Mouse (Mus musculus) gastrocnemius, postnatal 36 days (tissue): Measurements from ENCODE around the gene Gen1. TPM values are rescaled to one million over a fixed set of nuclear protein-coding genes. Genes with fewer than 3 reads are reported as not detected.

Source experiments
- DNase-seq, 2 experiments: peaks; one replicate each; pipeline ENCODE4 v3.0.0; 2022
- intact Hi-C: fragments of 180-260 bp; cut with DNase I; formaldehyde crosslinking; loops from one replicate; pipeline ENCODE4 v1.15.1; 2025
- long read RNA-seq, 2 experiments: library from polyadenylated mRNA; stranded (forward); transcript quantifications; one replicate each; pipeline ENCODE4 v2.0.0; 2021
- total RNA-seq, 2 experiments: library from RNA; stranded (reverse); gene quantifications; 2 replicates each; pipeline ENCODE4 v1.2.3; 2021

Gene Gen1
- 1 to 10 TPM; 2.3 to 2.7 TPM for total RNA-seq
- long read RNA-seq, experiment 1: 0 reads
- long read RNA-seq, experiment 2: 0 reads

DNA sequence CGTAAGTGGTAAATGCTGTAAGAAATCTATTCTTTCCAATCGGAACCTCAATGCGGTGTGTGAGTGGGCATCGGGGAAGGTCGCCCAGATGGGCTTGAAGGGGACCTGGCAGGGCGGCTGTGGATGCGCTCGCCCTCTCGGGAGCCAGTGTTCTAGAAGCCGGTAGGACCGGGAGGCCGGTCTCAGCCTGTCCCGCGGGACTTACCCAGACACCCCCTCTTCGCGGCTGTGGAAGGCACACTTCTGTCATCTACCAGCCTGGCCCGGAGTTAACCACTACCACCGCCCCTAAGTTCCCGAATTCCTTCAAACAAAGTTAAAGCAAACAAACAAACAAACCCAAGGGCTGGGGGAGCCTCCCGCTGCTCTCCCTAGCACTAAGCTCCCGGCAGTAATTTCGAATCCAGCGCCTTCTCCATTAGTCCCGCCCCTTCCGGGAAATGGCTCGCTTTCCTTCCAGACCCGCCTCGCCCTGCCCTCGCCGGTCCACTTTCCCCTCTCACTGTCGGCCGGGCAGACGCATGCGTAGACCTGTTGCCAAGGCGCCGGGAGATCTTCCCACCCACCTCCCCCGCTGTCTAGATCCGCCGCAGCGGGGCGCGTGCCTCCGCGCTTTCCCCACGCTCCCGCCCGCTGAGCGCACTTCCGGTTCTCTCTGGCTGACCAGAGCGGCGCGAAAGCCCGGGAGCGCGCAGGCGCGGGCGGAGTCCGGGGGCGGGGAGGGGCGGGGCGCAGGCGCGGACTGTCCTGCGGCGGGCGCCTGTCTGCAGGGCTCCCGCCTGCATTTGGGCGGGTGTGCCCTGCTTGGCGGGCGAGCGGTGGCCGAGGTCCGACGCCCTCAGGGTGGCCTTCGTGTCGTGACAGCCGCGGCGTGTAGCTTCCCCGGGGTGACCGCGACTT is at the start of gene Gen1, which contains the start of gene Smc6:
Gene Gen1 (minus strand): TSS at position 420 of the 900 bp plus-strand sequence.
Gene Smc6 (plus strand): TSS at position 505 of the 900 bp plus-strand sequence.
- DNase-seq: peak; percentile 93 to 95
- intact Hi-C loops: loop anchor here (5.0 kb wide), 1 partner anchor 68 kb away; no protein-coding TSS in a partner anchor

DNA sequence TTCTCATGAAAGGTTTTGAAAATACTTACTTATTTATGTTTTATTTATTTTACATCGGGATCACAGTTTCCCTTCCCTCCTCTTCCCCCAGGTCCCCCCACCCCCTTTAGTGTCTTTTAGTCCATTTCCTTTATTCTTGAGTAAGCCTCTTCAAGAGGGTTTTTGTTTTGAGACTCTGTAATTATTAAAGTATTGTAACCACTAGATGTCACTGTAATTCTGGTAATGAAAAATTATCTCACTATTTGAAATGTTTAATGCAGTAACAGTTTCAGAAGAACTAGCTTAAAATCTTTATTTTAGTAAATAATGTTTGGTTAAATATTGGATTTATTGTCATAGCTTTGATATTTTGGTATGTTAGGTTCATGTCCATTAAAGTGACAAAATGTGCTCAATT is 48.2 kb upstream of the Gen1 start:
- no peak for DNase-seq
- intact Hi-C loops: no loop called here

DNA sequence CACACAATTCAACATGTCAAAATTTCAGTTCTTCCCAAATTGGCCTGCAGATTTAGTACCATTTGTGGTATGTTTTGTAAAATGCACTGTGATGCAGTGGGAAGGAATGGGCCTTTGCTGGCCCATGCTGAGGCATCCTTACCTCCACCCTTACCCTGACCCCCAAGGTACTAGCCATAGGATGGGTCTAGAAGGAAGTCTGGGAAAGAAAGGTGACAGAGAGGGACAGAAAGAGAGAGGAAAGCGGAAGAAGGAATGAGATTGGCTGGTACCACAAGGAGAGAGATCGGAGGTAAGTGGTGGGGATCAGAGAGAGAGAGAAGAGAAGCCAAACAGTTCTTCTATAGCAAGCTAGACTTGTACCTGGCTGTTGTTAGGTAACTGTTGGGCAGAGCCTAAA is 45.5 kb upstream of the Gen1 start:
- no peak for DNase-seq
- intact Hi-C loops: no loop called here

DNA sequence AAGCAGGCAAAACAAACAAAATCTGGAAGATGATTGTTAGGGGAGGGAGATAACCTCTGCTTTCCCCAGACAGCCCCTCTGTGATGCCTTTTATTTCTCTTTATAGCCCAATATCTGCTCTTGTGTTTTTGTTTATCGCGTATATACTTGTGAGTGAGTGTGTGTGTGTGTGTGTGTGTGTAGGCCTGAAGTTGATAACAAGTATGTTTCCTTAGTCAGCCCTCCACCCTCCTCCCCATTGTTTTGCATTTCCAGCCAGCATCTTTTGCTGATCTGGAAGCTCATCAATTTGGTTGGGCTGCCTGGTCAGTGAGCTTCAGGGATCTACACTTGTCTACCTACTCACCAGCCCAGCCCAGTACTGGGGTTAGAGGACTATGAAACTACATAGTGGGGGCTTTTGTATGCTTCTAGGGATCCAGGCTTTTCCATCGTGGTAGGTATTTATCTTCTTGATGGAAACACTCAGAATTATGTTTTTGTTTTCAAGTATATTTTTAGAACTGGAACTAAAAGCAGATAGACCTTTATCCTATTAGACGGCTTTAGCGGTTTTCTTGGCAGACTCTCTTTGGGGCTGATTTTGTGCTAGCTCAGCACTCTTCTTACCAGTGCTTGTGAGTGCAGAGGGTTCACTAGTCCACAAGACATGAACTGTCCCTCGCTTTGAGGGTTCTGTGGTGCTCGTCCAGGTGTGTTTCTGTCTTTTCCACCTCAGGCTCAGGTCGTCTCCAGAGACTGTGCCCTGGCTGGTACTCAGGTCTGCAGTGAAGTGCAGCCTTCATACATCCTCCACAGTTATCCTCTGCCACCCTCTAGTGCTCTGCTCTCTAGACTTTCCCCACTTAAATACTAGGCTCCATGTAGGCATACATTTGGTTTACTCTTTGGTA is 41.4 kb upstream of the Gen1 start:
- intact Hi-C loops: no loop called here
- no peak for DNase-seq

DNA sequence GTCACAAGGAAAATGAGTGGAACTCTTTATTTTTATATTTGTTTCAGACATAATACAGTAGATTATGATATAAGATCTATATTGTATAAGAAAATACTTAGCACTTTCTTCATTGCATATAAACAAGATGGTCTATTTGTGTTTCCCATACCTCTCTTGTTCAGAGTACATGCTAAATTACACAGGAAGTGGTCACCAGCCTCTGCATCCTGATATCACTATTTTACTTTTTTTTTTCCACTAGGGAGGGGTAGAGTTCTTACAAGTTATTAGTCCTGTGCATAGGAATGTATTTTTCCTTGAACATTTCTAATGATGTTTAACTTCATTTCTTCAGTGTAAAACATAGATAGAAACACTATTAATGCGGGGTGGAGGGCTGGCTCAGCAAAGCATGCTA is 35.3 kb upstream of the Gen1 start:
- DNase-seq: no peak
- intact Hi-C loops: no loop called here

DNA sequence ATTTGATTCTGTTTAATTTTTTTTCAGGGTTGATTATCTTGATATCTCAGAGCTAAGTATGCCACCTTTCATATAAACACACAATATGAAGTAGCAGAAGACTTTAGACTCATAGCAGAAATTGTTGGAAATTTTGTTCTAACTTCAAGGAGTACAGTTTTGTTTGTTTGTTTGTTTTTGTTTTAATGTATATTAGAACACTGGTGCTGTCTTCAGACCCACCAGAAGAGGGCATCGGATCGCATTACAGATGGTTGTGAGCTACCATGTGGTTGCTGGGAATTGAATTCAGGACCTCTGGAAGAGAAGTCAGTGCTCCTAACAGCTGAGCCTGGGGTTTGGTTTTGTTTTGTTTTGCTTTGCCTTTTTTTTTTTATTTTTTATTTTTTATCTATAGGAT is 20.8 kb upstream of the Gen1 start:
- no peak for DNase-seq
- intact Hi-C loops: no loop called here

DNA sequence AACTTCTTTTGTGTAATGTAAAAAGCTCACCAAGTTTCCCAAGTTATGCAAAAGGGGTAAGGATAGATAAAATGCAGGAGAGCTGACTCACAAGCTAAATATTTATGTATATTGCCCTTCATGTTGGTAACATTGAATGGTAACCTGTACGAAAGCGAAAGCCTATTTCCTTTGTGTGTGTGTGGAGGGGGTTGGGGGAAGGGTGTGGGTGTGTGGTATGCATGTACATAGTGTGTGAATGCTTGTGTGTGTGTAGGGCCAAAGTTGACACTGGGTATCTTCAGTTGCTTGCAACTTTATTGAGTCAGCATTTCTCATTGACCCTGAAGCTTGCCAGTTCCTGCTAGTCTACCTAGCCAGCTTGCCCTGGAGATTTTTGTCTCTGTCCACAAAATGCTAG is 16.0 kb upstream of the Gen1 start:
- intact Hi-C loops: loop anchor here (5.0 kb wide), 1 partner anchor 84 kb away; no protein-coding TSS in a partner anchor
- no peak for DNase-seq

DNA sequence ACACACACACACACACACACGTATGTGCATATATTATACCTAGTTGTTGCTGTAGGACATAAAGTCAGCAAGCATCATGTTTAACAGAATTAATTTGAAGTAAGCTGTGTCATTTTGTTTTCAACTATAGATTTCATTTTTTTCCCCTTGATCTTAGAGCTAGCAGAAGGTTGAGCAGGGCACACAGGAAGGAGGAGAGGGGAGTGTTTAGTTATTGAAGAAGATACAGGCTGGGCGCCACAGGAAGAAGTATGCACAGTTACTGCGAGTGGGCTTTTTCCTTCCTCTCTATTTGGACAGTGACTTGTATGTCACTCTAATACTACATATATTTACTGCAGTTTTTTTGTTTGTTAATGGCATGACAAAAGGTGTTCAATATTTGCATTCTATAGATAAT is 14.3 kb upstream of the Gen1 start:
- intact Hi-C loops: loop anchor here (5.0 kb wide), 1 partner anchor 83 kb away; no protein-coding TSS in a partner anchor

DNA sequence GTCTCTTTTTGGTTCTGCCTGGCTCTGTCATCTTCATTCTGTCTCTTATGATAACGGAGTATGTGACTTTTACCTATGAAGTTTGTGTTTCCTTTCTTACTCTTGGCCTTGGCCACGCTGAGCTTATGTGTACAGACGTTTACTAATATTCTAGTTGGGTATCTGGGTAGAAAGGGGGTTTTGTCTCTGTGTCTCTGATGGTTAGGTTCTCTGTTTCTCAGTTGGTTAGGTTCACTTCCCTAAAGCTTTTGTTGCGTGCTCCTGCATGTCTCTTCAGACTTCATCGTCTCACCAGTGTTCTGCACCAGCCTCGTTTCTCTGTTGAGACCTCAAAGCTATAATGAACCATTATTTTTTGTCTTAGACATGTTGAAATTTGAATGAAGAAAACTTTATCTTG is 11.6 kb upstream of the Gen1 start:
- intact Hi-C loops: no loop called here
- DNase-seq: no peak

More for the DNA sequence above, 14.3 kb upstream of the Gen1 start:
- DNase-seq: no peak

DNA sequence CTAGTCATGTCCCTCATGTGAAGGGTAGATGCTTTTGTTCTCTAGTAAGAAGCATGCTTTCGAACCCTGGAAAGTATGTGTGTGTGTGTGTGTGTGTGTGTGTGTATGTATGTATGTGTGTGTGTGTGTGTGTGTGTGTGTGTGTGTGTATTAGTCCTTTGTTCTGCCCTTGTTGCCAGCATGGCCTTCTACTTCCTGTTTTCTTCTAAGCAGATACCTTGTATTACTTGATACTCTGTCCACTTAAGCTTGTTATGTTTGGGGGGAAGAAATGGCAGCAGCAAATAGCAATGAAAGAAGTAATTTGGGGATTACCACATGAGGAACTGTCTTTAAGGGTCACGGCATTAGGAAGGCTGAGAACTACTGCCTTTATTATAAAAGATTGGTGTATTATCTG is 11.0 kb upstream of the Gen1 start:
- intact Hi-C loops: no loop called here
- no peak for DNase-seq

DNA sequence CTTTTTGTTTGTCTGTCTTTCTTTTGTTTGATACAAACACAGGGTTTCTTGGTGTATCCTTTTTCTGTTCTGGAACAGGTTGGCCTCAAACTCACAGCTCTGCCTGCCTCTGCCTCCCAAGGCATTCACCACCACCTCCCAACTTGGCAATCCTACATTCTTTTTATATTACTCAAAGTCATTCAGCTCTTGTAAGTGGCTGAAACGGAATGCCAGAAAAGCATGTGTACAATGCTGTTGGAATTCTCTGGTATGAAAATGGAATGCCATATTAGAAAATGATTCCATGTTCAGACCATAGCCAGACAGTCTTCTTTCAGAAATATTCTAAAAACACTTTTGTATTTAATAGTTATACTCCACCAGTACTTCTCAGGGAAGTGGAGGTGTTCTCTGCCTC is 7.6 kb upstream of the Gen1 start:
- intact Hi-C loops: no loop called here
- no peak for DNase-seq

DNA sequence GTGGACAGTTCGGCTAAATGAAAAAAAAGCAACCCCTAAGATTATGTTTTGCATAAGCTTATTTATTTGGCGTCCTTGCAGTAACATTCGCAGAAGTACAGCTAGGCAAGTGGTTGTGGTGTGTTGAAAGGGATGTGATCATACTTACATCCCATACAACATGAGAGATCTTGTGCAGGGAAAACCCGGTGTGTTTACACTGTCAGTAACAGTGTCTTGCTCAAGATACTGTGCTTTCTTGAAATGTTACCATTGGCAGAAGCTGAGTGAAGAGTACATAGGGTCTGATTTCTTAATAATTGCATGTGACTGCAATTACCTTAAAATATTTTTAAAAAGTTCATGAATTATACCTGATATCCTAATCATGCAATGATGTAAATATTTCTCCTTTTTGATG is 7.0 kb upstream of the Gen1 start:
- intact Hi-C loops: no loop called here
- no peak for DNase-seq

DNA sequence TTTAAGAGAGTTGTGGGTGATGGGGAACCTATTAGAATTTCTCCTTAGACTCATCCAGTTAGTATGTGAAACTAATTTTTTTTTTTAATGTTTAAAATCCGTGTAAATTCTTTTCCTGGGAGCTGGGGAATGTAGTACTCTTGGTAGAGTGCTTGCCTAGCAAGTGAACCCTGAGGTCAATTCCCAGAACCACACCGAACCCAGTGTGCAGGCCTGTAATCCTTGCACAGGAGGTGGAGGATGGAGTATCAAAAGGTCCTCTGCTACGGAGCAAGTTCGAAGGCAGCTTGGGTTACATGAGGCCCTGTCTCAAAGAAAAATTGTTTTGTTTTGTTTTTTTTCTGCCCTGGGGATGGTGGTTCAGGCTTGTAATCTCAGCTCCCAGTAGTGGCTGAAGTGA is 1.4 kb upstream of the Gen1 start:
- DNase-seq: no peak
- intact Hi-C loops: loop anchor here (5.0 kb wide), 1 partner anchor 70 kb away; no protein-coding TSS in a partner anchor

DNA sequence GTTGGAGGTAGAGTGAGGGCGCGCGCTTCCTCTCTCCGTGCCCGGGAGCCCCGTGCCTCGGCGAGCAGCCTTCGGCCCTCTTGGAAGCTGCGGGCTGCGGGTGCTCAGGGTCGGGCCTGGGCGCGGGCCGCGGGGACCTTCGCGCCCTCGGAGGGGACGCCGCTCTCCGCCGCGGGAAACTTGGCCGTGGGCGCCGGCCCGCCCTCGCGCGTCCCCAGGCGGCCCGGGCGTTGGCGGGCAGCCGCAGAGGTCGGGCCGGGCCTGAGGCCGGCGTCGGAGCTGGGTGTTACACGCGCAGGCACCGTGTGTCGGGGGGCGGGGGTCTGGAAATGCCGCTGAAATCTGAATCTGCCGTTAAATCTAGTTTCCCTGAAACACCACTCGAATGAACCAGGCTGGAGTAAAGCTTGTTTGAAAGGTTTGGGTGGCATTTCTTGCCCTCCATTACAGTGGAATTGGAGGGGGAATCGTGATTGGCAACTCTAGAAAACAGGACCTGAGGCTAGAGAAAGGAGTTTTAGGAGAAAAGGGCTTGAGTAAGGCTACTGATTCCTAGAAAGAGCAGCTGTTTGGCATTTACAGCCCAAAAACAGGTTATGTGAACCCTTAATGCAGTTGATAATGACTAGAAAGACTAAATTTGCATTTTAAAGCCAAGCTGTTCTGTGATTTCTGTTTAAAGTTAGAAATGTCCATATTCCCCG is 833 bp upstream of the Gen1 start:
- intact Hi-C loops: loop anchor here (5.0 kb wide), 1 partner anchor 69 kb away; no protein-coding TSS in a partner anchor
- peak in 1 of 2 experiments; percentile 46 for DNase-seq

DNA sequence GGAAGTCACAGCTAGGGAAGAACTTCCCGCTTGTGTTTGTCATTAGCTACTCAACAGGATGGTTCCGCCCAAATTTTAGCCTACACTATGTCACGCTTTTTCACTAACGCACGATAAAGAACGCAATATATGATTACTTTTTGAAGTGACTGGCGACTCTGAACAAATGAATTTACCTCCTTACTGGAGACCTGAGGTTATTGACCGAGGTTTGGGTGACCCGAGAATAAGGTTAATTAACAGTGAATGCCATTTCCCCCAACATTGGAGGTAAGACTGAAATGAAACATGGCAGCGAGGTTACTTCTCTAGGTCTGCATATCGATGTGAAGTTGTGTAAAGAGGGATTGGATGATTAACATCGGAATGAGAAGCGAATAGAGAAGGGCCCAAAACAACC is 706 bp downstream of the Gen1 start:
- intact Hi-C loops: loop anchor here (5.0 kb wide), 1 partner anchor 68 kb away; no protein-coding TSS in a partner anchor
- DNase-seq: no peak

DNA sequence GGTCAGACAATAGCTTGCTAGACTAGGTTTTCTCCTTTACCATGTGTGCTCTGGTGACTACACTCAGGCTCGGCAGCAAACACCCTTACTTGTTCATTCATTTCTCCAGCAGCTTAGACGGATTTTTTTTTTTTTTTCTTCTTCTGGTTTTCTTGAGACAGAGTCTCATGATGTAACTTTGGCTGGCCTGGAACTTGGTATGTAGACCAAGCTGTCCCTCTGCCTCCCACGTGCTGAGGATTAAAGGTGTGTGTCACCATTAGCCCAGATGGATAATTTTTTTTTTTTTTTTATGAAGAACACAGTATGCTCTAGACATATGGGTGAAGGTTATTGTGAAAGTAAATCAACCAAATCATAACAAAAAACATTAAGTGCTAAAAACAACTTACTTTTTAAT is 15.3 kb downstream of the Gen1 start:
- intact Hi-C loops: no loop called here
- DNase-seq: no peak

DNA sequence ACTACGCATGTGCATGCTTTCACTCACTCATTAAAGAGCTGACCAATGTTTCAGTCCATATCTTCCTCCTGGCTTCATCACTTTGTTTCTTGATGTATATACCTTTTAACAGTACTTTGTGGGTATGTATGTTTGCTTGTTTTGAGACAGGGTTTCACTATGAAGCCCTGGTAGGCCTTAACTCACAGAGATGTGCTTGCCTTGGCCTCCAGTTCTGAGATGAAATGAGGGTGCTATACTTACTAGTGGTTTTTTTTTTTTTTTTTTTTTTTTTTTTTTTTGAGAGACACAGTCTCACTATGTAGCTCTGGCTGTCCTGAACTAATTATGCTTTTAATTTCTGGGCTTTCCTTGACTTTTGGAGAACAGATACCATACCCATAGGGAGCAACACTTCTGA is 18.1 kb downstream of the Gen1 start:
- no peak for DNase-seq
- intact Hi-C loops: no loop called here

DNA sequence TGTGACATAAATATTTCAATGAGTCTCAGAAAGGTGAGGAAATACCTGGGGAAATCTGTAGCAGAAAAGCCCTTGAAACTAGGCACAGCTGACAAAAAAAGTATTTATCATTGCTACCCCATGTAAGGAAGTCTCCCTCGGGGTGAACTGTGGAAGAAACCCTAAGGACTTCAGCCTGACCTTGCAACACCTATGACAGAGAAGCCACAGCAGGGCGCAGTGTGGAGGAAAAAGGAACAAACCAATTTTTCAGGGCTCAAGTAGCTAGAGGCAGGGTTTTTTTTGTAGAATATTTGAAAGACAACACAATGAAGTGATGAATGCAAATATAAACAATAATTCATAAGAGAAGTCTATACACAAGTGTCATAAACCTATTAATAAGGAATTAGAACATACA is 29.6 kb downstream of the Gen1 start:
- DNase-seq: no peak
- intact Hi-C loops: no loop called here

DNA sequence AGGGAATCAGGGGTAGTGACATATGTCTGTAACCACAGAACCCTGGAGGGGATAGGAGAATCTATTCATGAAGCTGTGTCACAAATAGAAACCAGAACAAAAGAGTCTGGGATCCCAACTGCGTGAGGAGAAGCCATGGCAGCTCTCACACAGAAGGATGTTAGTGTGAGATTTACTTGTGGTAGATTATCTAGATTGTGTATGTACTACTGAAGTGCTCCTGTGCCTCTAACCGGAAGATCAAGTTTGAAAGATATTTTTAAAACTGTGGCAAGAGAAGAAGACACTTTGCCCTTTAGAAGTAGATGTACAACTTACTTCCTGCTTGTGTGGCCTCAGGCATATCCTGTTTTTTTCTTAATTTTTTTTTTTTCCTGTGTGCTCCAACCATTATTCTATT is 35.3 kb downstream of the Gen1 start:
- intact Hi-C loops: no loop called here
- DNase-seq: no peak

DNA sequence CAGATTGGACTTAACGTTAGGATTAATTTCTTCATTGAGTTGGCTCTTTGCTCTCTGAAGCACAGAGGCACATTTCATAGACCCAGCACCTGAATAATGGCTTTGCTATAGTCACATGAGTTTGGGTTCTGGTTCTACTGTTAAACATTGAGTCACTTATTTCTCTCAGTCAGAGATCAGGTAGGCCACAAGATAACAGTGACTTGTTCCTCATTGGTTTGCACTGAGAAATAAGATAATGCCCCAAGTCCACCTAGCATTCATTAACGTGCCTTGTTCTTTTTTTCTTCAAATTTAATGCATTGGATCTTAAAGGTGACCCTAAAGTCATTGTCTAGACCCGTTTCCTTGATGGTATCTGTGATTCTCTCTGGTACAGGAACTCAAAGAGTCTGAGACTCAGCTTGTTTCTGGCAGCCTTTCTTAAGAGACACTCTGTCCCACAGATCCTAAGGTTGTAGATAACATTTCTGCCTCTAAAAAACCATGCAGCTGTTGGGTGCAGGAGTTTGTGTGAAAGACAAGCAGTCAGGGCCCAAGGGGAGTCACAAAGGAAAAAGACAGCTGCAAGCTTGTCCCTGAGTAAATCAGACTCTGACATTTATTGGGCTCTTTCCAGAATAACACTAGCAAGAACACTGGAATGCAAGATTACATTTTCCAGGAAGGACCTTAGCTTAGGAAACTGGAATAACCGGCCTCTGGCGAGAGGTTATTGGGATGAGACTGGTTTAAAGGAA is 38.9 kb downstream of the Gen1 start:
- DNase-seq: no peak

More for the DNA sequence above, 38.9 kb downstream of the Gen1 start:
- intact Hi-C loops: no loop called here
